Mouse (Mus musculus) olfactory bulb, adult 2 months (tissue): ENCODE data around the gene Gdpd5.

Experiments
- CTCF ChIP-seq: fragments of 200-500 bp; IDR thresholded peaks from 2 replicates; pipeline ENCODE4 v1.5.1; 2012; ENCODE audit warnings: low read depth, mild to moderate bottlenecking, low read length, moderate library complexity; ENCODE audit not compliant: insufficient read depth
- POLR2A ChIP-seq: fragments of 200-500 bp; IDR thresholded peaks from 2 replicates; pipeline ENCODE4 v1.6.1; 2012; ENCODE audit warnings: mild to moderate bottlenecking, low read depth, low read length, moderate library complexity; ENCODE audit not compliant: insufficient read depth

- TF ChIP-seq CTCF (no peak), POLR2A (no peak)
Measured at GRCm38 (mm10) chr7:99419311-99419710, 38.1 kb downstream of the Gdpd5 start.
